Mouse (Mus musculus) myocyte (in vitro differentiated cells): ENCODE measurements around the gene Igf2bp1. TPM values are rescaled to one million over a fixed set of nuclear protein-coding genes. Genes with fewer than 3 reads are reported as not detected.

Experiments
- H3K27me3 ChIP-seq: one replicate; pipeline ENCODE4 v1.6.1; 2011; ENCODE audit not compliant: control insufficient read depth, insufficient read depth, insufficient read length
- H3K36me3 ChIP-seq: one replicate; pipeline ENCODE4 v1.6.1; 2011; ENCODE audit not compliant: control insufficient read depth, insufficient read depth
- H3K4me2 ChIP-seq: one replicate; pipeline ENCODE4 v1.6.1; 2011; ENCODE audit warnings: low read depth, control low read depth
- H3K4me3 ChIP-seq: one replicate; pipeline ENCODE4 v1.5.1; 2011; ENCODE audit warnings: mild to moderate bottlenecking, control low read depth, moderate library complexity
- H3K79me2 ChIP-seq: one replicate; pipeline ENCODE4 v1.6.1; 2011; ENCODE audit not compliant: control insufficient read depth, insufficient read depth
- H3ac ChIP-seq: one replicate; pipeline ENCODE4 v1.6.1; 2011; ENCODE audit not compliant: control insufficient read depth, insufficient read length
- CEBPB ChIP-seq: IDR thresholded peaks from 2 replicates; pipeline ENCODE4 v1.6.1; 2011; ENCODE audit warnings: mild to moderate bottlenecking, moderate library complexity; ENCODE audit not compliant: poor library complexity, insufficient read depth, severe bottlenecking
- E2F4 ChIP-seq: IDR thresholded peaks from one replicate; pipeline ENCODE4 v1.6.1; 2011; ENCODE audit warnings: mild to moderate bottlenecking, control low read depth, moderate library complexity; ENCODE audit not compliant: insufficient read depth
- MAX ChIP-seq: IDR thresholded peaks from one replicate; pipeline ENCODE4 v1.6.1; 2011; ENCODE audit warnings: low read depth, mild to moderate bottlenecking, control low read depth
- MYOD1 ChIP-seq, 3 experiments: IDR thresholded peaks; one replicate each; pipeline ENCODE4 v1.6.1; 2011; ENCODE audit warnings: control low read depth in 2 of 3, low read depth in 2 of 3, mild to moderate bottlenecking in 2 of 3, moderate library complexity in 1 of 3; ENCODE audit not compliant: insufficient read length in 2 of 3, control insufficient read depth in 1 of 3
- MYOG ChIP-seq, 3 experiments: IDR thresholded peaks; one replicate each; pipeline ENCODE4 v1.6.1; 2011; ENCODE audit warnings: control low read depth in 2 of 3, low read depth in 2 of 3, mild to moderate bottlenecking in 2 of 3; ENCODE audit not compliant: insufficient read length in 2 of 3, control insufficient read depth in 1 of 3, insufficient read depth in 1 of 3
- POLR2A ChIP-seq: IDR thresholded peaks from one replicate; pipeline ENCODE4 v1.6.1; 2011; ENCODE audit warnings: low read depth, mild to moderate bottlenecking, control low read depth, moderate library complexity; ENCODE audit not compliant: insufficient read length
- POLR2AphosphoS2 ChIP-seq: IDR thresholded peaks from one replicate; pipeline ENCODE4 v1.6.1; 2011; ENCODE audit warnings: low read depth, control low read depth; ENCODE audit not compliant: insufficient read length
- REST ChIP-seq: IDR thresholded peaks from one replicate; pipeline ENCODE4 v1.6.1; 2011; ENCODE audit warnings: mild to moderate bottlenecking, control low read depth, moderate library complexity; ENCODE audit not compliant: insufficient read depth, insufficient read length
- SRF ChIP-seq: IDR thresholded peaks from one replicate; pipeline ENCODE4 v1.6.1; 2011; ENCODE audit warnings: low read depth; ENCODE audit not compliant: control insufficient read depth, insufficient read length
- TCF12 ChIP-seq: IDR thresholded peaks from one replicate; pipeline ENCODE4 v1.6.1; 2011; ENCODE audit warnings: mild to moderate bottlenecking, control low read depth; ENCODE audit not compliant: poor library complexity, insufficient read depth, severe bottlenecking
- TCF3 ChIP-seq: IDR thresholded peaks from one replicate; pipeline ENCODE4 v1.6.1; 2011; ENCODE audit warnings: low read depth, control low read depth; ENCODE audit not compliant: insufficient read length
- USF1 ChIP-seq: IDR thresholded peaks from one replicate; pipeline ENCODE4 v1.6.1; 2011; ENCODE audit warnings: low read depth, mild to moderate bottlenecking, control low read depth, moderate library complexity
- polyA plus RNA-seq: library from polyadenylated mRNA; unstranded; fragments of >200 nt; fragmentation: generic; extraction: Trizol; gene quantifications from one replicate; pipeline ENCODE4 v1.2.1, GENCODE M21; 2012; ENCODE audit warnings: missing spikeins

Igf2bp1 gene
- polyA plus RNA-seq, 1 experiment: 0.30 TPM

GRCm38 (mm10) chr11:95990431-95990830 is 15.3 kb downstream of the Igf2bp1 start:
- Histone ChIP-seq H3ac (no peak overlapping the region), H3K79me2 (no peaks in the 10 kb centered on the region), H3K36me3 (no peaks in the 10 kb centered on the region), H3K4me3 (no peak overlapping the region), H3K4me2 (no peak overlapping the region), H3K27me3 (peaks cover 25% of the 10 kb centered on the region)
- no peak for TF ChIP-seq MYOG (IDR thresholded peaks at IDR 0.05; ENCODE audit: control insufficient read depth in 1 of 3, insufficient read depth in 1 of 3, insufficient read length in 2 of 3, low read depth in 2 of 3)
- no peak for TF ChIP-seq REST
- no peak for TF ChIP-seq MAX
- no peak for TF ChIP-seq USF1
- TF ChIP-seq POLR2A: no peak
- no peak for TF ChIP-seq E2F4
- no peak for TF ChIP-seq MYOD1 (IDR thresholded peaks at IDR 0.05; ENCODE audit: control insufficient read depth in 1 of 3, insufficient read length in 2 of 3, low read depth in 2 of 3)
- TF ChIP-seq TCF3: no peak

- no peak overlapping the region for H3ac ChIP-seq
- no peak overlapping the region for H3K4me2 ChIP-seq
- no peak overlapping the region for H3K4me3 ChIP-seq
- no peaks in the 10 kb centered on the region for H3K79me2 ChIP-seq
- H3K36me3 ChIP-seq: no peaks in the 10 kb centered on the region
- TF ChIP-seq POLR2A (no peak), MAX (no peak)
- peaks cover 25% of the 10 kb centered on the region for H3K27me3 ChIP-seq
These were observed 15.9 kb downstream of the Igf2bp1 start for GRCm38 (mm10) chr11:95989864-95990263.

- no peaks in the 10 kb centered on the region for H3K79me2 ChIP-seq
- no peaks in the 10 kb centered on the region for H3K36me3 ChIP-seq
- H3ac ChIP-seq: no peak overlapping the region
- peak overlapping the region; percentile 30 for H3K4me2 ChIP-seq
- no peak for TF ChIP-seq REST
- peaks cover 25% of the 10 kb centered on the region for H3K27me3 ChIP-seq
- H3K4me3 ChIP-seq: no peak overlapping the region
These were observed 17.2 kb downstream of the Igf2bp1 start for GRCm38 (mm10) chr11:95988533-95988932.

- H3K4me3 ChIP-seq: no peak overlapping the region
- no peaks in the 10 kb centered on the region for H3K36me3 ChIP-seq
- H3K27me3 ChIP-seq: peaks cover 22% of the 10 kb centered on the region
- H3K4me2 ChIP-seq: no peak overlapping the region
- H3ac ChIP-seq: no peak overlapping the region
- H3K79me2 ChIP-seq: no peaks in the 10 kb centered on the region
- TF ChIP-seq TCF3: no peak
- no peak for TF ChIP-seq SRF
These were observed 17.8 kb downstream of the Igf2bp1 start for GRCm38 (mm10) chr11:95987854-95988447.

- no peaks in the 10 kb centered on the region for H3K27me3 ChIP-seq
- H3K79me2 ChIP-seq: no peaks in the 10 kb centered on the region
- no peak overlapping the region for H3ac ChIP-seq
- H3K36me3 ChIP-seq: no peaks in the 10 kb centered on the region
- no peak overlapping the region for H3K4me2 ChIP-seq
- no peak for TF ChIP-seq MAX
- TF ChIP-seq POLR2A: no peak
- no peak for TF ChIP-seq TCF12
- no peak for TF ChIP-seq CEBPB
- no peak for TF ChIP-seq REST
- no peak for TF ChIP-seq MYOG (IDR thresholded peaks at IDR 0.05; ENCODE audit: control insufficient read depth in 1 of 3, insufficient read depth in 1 of 3, insufficient read length in 2 of 3, low read depth in 2 of 3)
- no peak for TF ChIP-seq TCF3
- TF ChIP-seq E2F4: no peak
- TF ChIP-seq USF1: no peak
- no peak for TF ChIP-seq SRF
- H3K4me3 ChIP-seq: no peak overlapping the region
These were observed 23.3 kb downstream of the Igf2bp1 start for GRCm38 (mm10) chr11:95982475-95982874.

- Histone ChIP-seq H3K27me3 (no peaks in the 10 kb centered on the region), H3K4me2 (no peak overlapping the region), H3ac (no peak overlapping the region), H3K4me3 (no peak overlapping the region), H3K79me2 (no peaks in the 10 kb centered on the region), H3K36me3 (no peaks in the 10 kb centered on the region)
- TF ChIP-seq TCF12 (no peak), REST (no peak), USF1 (no peak), CEBPB (no peak), MYOD1 (IDR thresholded peaks at IDR 0.05; ENCODE audit: control insufficient read depth in 1 of 3, insufficient read length in 2 of 3, low read depth in 2 of 3) (no peak), SRF (no peak), POLR2A (no peak), E2F4 (no peak), MAX (no peak), TCF3 (no peak), POLR2AphosphoS2 (no peak)
These were observed 23.9 kb downstream of the Igf2bp1 start for GRCm38 (mm10) chr11:95981804-95982203.
